Comparison of ENCODE assay signal across 8 mouse cellular contexts in the genomic region with DNA sequence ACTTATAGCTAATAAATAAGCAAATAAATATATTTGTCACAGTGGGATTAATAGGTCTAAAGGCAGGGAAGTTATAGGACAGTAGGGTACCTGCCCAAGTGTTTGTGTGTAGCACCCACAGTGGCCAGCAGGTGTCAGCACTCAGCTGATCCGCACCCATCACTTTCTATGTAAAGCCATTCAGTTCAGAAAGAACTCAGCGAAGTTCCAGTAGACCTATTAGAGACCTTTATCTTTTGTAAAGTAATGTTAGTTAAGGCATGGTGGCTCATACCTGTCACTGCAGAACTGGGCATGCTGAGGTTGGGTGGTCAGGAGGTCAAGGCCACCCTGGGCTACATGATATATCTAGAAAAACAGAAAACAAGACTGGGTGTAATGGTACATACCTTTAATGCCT. TPM values are rescaled to one million over a fixed set of nuclear protein-coding genes. Genes with fewer than 3 reads are reported as not detected.
A peak's percentile ranks its signal among the peaks of the same experiment; 100 is the strongest.
DNase-seq lines count a peak whose midpoint lies in the region; ATAC-seq and TF ChIP-seq lines count a peak whose summit lies in the region.

No protein-coding gene starts in this region.

- no peak overlapping the region for H3K4me2 ChIP-seq in intestine, postnatal 0 days (replicated peaks; ENCODE audit: low read depth)
- no peak overlapping the region for H3K4me2 ChIP-seq in limb, embryonic 15.5 days

- H3K4me3 ChIP-seq in testis, adult 2 months (ENCODE audit: control insufficient read depth, low read depth, low read length): no peak overlapping the region
- no peak overlapping the region for H3K4me3 ChIP-seq in intestine, postnatal 0 days (ENCODE audit: low read depth, low read length)
- H3K4me3 ChIP-seq in limb, embryonic 15.5 days: no peak overlapping the region

- 12% methylated on average over 2 of the region's 2 CpGs for WGBS in intestine, postnatal 0 days
- 12% methylated on average over 2 of the region's 2 CpGs for WGBS in limb, embryonic 15.5 days

- TF ChIP-seq POLR2A in testis, adult 2 months (IDR thresholded peaks at IDR 0.05; ENCODE audit: control insufficient read depth, low read depth, low read length): no peak

- no peaks in the 10 kb centered on the region for H3K36me3 ChIP-seq in testis, adult 2 months (ENCODE audit: control insufficient read depth, insufficient read depth, low read length)
- H3K36me3 ChIP-seq in intestine, postnatal 0 days (ENCODE audit: control insufficient read depth, insufficient read depth): no peaks in the 10 kb centered on the region
- H3K36me3 ChIP-seq in limb, embryonic 15.5 days: no peaks in the 10 kb centered on the region
- no peaks in the 10 kb centered on the region for H3K36me3 ChIP-seq in splenic B cell, adult 2 months (ENCODE audit: control insufficient read depth, insufficient read depth, low read length, poor library complexity, severe bottlenecking)

- H3K27ac ChIP-seq in testis, adult 2 months (ENCODE audit: control insufficient read depth, insufficient read depth, low read depth, low read length): no peak overlapping the region
- H3K27ac ChIP-seq in intestine, postnatal 0 days (ENCODE audit: low read depth, low read length): no peak overlapping the region
- H3K27ac ChIP-seq in limb, embryonic 15.5 days: no peak overlapping the region

- ATAC-seq in intestine, postnatal 0 days: peak; percentile 46; the same call in 1 of the 2 replicates
- ATAC-seq in limb, embryonic 15.5 days (ENCODE audit: insufficient number of reproducible peaks, low FRiP score, low TSS enrichment, low read depth): 0 out of 2 replicates have a peak, but pooled peaks have one; percentile 26

- peak; percentile 80; the same call in 1 of the 2 replicates for TF ChIP-seq CTCF in testis, adult 2 months (IDR thresholded peaks at IDR 0.05; ENCODE audit: control insufficient read depth, insufficient read depth, insufficient replicate concordance, low read depth, low read length)
- TF ChIP-seq CTCF in intestine, postnatal 0 days (IDR thresholded peaks at IDR 0.05; ENCODE audit: low read depth): peak; percentile 91

- no peak overlapping the region for H3K9ac ChIP-seq in intestine, postnatal 0 days (ENCODE audit: low read depth, low read length)
- no peak overlapping the region for H3K9ac ChIP-seq in limb, embryonic 15.5 days

- no peaks in the 10 kb centered on the region for H3K27me3 ChIP-seq in testis, adult 2 months (ENCODE audit: control insufficient read depth, insufficient read depth, low read length)
- no peaks in the 10 kb centered on the region for H3K27me3 ChIP-seq in intestine, postnatal 0 days (replicated peaks; ENCODE audit: control insufficient read depth, insufficient read depth, low read length)
- no peaks in the 10 kb centered on the region for H3K27me3 ChIP-seq in limb, embryonic 15.5 days
- H3K27me3 ChIP-seq in splenic B cell, adult 2 months (ENCODE audit: control insufficient read depth, insufficient read depth, low read length, poor library complexity, severe bottlenecking): no peaks in the 10 kb centered on the region

- H3K4me1 ChIP-seq in testis, adult 2 months (ENCODE audit: control insufficient read depth, insufficient read depth, low read length): no peaks in the 10 kb centered on the region
- H3K4me1 ChIP-seq in intestine, postnatal 0 days (replicated peaks; ENCODE audit: control insufficient read depth, insufficient read depth, low read length): no peaks in the 10 kb centered on the region
- no peaks in the 10 kb centered on the region for H3K4me1 ChIP-seq in limb, embryonic 15.5 days

- no peak for DNase-seq in testis, postnatal 14 days (ENCODE audit: low spot score)
- DNase-seq in cerebellum, adult 18-20 months: peak; percentile 71 to 81
- peak; percentile 60 for DNase-seq in forelimb bud, embryonic 11.5 days (ENCODE audit: low read depth, low spot score)
- DNase-seq in naive thymus-derived CD4-positive, alpha-beta T cell, adult 2 months (ENCODE audit: low read depth): peak; percentile 84
- peak; percentile 79 for DNase-seq in splenic B cell, adult 2 months (ENCODE audit: low read depth, low spot score)

- no peaks in the 10 kb centered on the region for H3K9me3 ChIP-seq in intestine, postnatal 0 days (ENCODE audit: control insufficient read depth)
- H3K9me3 ChIP-seq in limb, embryonic 15.5 days: no peaks in the 10 kb centered on the region

RNA-seq across cellular contexts. Expression of a gene that starts 12.4 kb away (rescaled TPM):
- 0.10 and 0.20 TPM in 2 replicates for polyA plus RNA-seq in testis, adult 2 months (2012; rRNA removed)
- polyA plus RNA-seq in intestine, postnatal 0 days (2015; fragmentation: Nextera tagmentation; extraction: Ambion mirVana): 5.0 and 24.6 TPM in 2 replicates
- polyA plus RNA-seq in limb, embryonic 15.5 days (2015; fragmentation: Nextera tagmentation; extraction: Ambion mirVana): not detected in 2 replicates

RNA-seq across cellular contexts. Expression of a gene that starts 23.0 kb away (rescaled TPM):
- 29.0 and 33.6 TPM in 2 replicates for polyA plus RNA-seq in testis, adult 2 months (2012; rRNA removed)
- 31.3 and 32.2 TPM in 2 replicates for polyA plus RNA-seq in intestine, postnatal 0 days (2015; fragmentation: Nextera tagmentation; extraction: Ambion mirVana)
- polyA plus RNA-seq in limb, embryonic 15.5 days (2015; fragmentation: Nextera tagmentation; extraction: Ambion mirVana): 46.0 and 48.6 TPM in 2 replicates

RNA-seq across cellular contexts. Expression of a gene that starts 31.5 kb away (rescaled TPM):
- 1.3 and 2.2 TPM in 2 replicates for polyA plus RNA-seq in testis, adult 2 months (2012; rRNA removed)
- polyA plus RNA-seq in intestine, postnatal 0 days (2015; fragmentation: Nextera tagmentation; extraction: Ambion mirVana): 7.1 and 8.4 TPM in 2 replicates
- 2.8 and 3.1 TPM in 2 replicates for polyA plus RNA-seq in limb, embryonic 15.5 days (2015; fragmentation: Nextera tagmentation; extraction: Ambion mirVana)
